8 mouse cellular contexts compared by ENCODE assay signal in the genomic region with DNA sequence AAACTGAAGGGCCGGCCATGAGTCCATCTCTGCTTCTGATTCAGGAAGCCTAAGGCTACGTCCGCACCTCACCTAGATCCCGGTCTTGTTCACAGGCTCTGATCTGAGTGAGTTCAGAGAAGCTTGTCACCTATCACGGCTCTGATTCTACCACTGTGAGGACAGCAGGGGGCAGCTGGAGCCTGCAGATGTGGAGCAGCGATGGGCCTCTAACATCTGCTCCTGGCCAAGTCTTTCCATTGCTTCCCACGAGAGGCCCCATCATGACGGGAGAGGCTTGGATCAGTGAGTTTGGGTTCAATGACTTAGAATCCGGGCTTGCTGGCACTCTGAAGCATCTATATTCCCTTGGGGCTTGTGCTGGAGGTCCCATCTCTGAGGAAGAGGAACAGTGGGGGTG. TPM values are rescaled to one million over a fixed set of nuclear protein-coding genes. Genes with fewer than 3 reads are reported as not detected.
DNase-seq lines count a peak whose midpoint lies in the region; ATAC-seq and TF ChIP-seq lines count a peak whose summit lies in the region.

No protein-coding gene starts in this region.

- TF ChIP-seq CTCF in heart, postnatal 0 days (IDR thresholded peaks at IDR 0.05; ENCODE audit: low read depth), result peak; percentile 91
- TF ChIP-seq CTCF in olfactory bulb, adult 2 months (IDR thresholded peaks at IDR 0.05; ENCODE audit: insufficient read depth, low read depth, low read length), result peak; percentile 55

- H3K4me2 ChIP-seq in heart, postnatal 0 days (ENCODE audit: low read depth, low read length), result no peak overlapping the region
- H3K4me2 ChIP-seq in limb, embryonic 13.5 days (replicated peaks), result no peak overlapping the region

- no peak for TF ChIP-seq POLR2A in olfactory bulb, adult 2 months (IDR thresholded peaks at IDR 0.05; ENCODE audit: insufficient read depth, low read depth, low read length)

- peak; percentile 54 for DNase-seq in ovary, adult 18-20 months (ENCODE audit: low spot score)
- no peak for DNase-seq in ovary, postnatal 10 days (ENCODE audit: low spot score)
- DNase-seq in embryo, embryonic 10 days (ENCODE audit: low spot score), result peak; percentile 72
- DNase-seq in heart, postnatal 0 days (ENCODE audit: low spot score), result peak; percentile 79
- no peak for DNase-seq in right cerebral cortex, postnatal 25 days
- no peak for DNase-seq in cerebellum, postnatal 36 days

- WGBS in heart, postnatal 0 days, result 36% methylated on average over 9 of the region's 9 CpGs
- WGBS in limb, embryonic 13.5 days, result 48% methylated on average over 9 of the region's 9 CpGs
- 67% methylated on average over 9 of the region's 9 CpGs for WGBS in olfactory bulb, adult 2 months

- no peak for TF ChIP-seq EP300 in heart, postnatal 0 days (IDR thresholded peaks at IDR 0.05; ENCODE audit: low read depth)

- no peak overlapping the region for H3K27ac ChIP-seq in heart, postnatal 0 days (ENCODE audit: low read depth)
- H3K27ac ChIP-seq in limb, embryonic 13.5 days, result peak overlapping the region; percentile 45; the same call in 1 of the 2 replicates
- H3K27ac ChIP-seq in olfactory bulb, adult 2 months (ENCODE audit: insufficient read depth, low read depth, low read length), result no peak overlapping the region

- ATAC-seq in heart, postnatal 0 days (ENCODE audit: insufficient read depth, low read depth), result peak; percentile 74
- peak; percentile 49; the same call in 1 of the 2 replicates for ATAC-seq in limb, embryonic 13.5 days (ENCODE audit: low FRiP score, low read depth)

- peaks cover 24% of the 10 kb centered on the region for H3K4me1 ChIP-seq in heart, postnatal 0 days (ENCODE audit: control insufficient read depth, insufficient read depth)
- peaks cover 36% of the 10 kb centered on the region for H3K4me1 ChIP-seq in limb, embryonic 13.5 days
- H3K4me1 ChIP-seq in olfactory bulb, adult 2 months (ENCODE audit: control insufficient read depth, insufficient read depth, low read length), result peaks cover 57% of the 10 kb centered on the region

- no peaks in the 10 kb centered on the region for H3K9me3 ChIP-seq in heart, postnatal 0 days (replicated peaks; ENCODE audit: control insufficient read depth, low read length)
- no peaks in the 10 kb centered on the region for H3K9me3 ChIP-seq in limb, embryonic 13.5 days

- H3K9ac ChIP-seq in heart, postnatal 0 days (replicated peaks; ENCODE audit: low read depth, low read length), result no peak overlapping the region
- peak overlapping the region; percentile 25; the same call in 1 of the 2 replicates for H3K9ac ChIP-seq in limb, embryonic 13.5 days

- H3K36me3 ChIP-seq in heart, postnatal 0 days (replicated peaks; ENCODE audit: control insufficient read depth, insufficient read depth, low read length), result no peaks in the 10 kb centered on the region
- H3K36me3 ChIP-seq in limb, embryonic 13.5 days, result no peaks in the 10 kb centered on the region

- no peak overlapping the region for H3K4me3 ChIP-seq in heart, postnatal 0 days (ENCODE audit: low read depth, low read length)
- H3K4me3 ChIP-seq in limb, embryonic 13.5 days, result no peak overlapping the region
- no peak overlapping the region for H3K4me3 ChIP-seq in olfactory bulb, adult 2 months (ENCODE audit: insufficient read depth, low read depth, low read length)

- no peaks in the 10 kb centered on the region for H3K27me3 ChIP-seq in heart, postnatal 0 days (ENCODE audit: control insufficient read depth, insufficient read depth, low read length)
- H3K27me3 ChIP-seq in limb, embryonic 13.5 days, result no peaks in the 10 kb centered on the region

RNA-seq across cellular contexts. Expression of a gene that starts 33.5 kb away (rescaled TPM):
- 24.7 and 27.1 TPM in 2 replicates for total RNA-seq in heart, postnatal 0 days (2014; rRNA removed; ENCODE audit: low replicate concordance)
- polyA plus RNA-seq in heart, postnatal 0 days (2015; fragmentation: Nextera tagmentation; extraction: Ambion mirVana), result 5.8 and 7.1 TPM in 2 replicates
- 14.2 TPM in 2 replicates for polyA plus RNA-seq in limb, embryonic 13.5 days (2015; fragmentation: Nextera tagmentation; extraction: Ambion mirVana)
- polyA plus RNA-seq in olfactory bulb, adult 2 months (2012; ENCODE audit: insufficient read depth, insufficient read length, low replicate concordance, missing spikeins), result not detected in 2 replicates

RNA-seq across cellular contexts. Expression of a gene that starts 44.7 kb away (rescaled TPM):
- 9.4 and 16.0 TPM in 2 replicates for total RNA-seq in heart, postnatal 0 days (2014; rRNA removed; ENCODE audit: low replicate concordance)
- polyA plus RNA-seq in heart, postnatal 0 days (2015; fragmentation: Nextera tagmentation; extraction: Ambion mirVana), result 13.1 and 13.9 TPM in 2 replicates
- 40.9 and 41.3 TPM in 2 replicates for polyA plus RNA-seq in limb, embryonic 13.5 days (2015; fragmentation: Nextera tagmentation; extraction: Ambion mirVana)
- polyA plus RNA-seq in olfactory bulb, adult 2 months (2012; ENCODE audit: insufficient read depth, insufficient read length, low replicate concordance, missing spikeins), result not detected in 2 replicates

Comparison
In these comparisons a context has a peak if more than half of its experiments do, and no peak if none do; other contexts are left out.
1. DNase-seq: peak in ovary, adult 18-20 months (single experiment), embryo, embryonic 10 days (single experiment) and heart, postnatal 0 days (single experiment); none in ovary, postnatal 10 days (single experiment), right cerebral cortex, postnatal 25 days (single experiment) and cerebellum, postnatal 36 days (0 of 2).
2. RNA of a gene that starts 44.7 kb away (polyA plus RNA-seq): 40.9 to 41.3 TPM in limb, embryonic 13.5 days and 13.1 to 13.9 TPM in heart, postnatal 0 days; not detected in olfactory bulb, adult 2 months; every median in the first group is over 10 times any median in the second.